Mouse (Mus musculus) G1E (cell line): ENCODE data around the gene Hmga1b. TPM values are rescaled to one million over a fixed set of nuclear protein-coding genes. Genes with fewer than 3 reads are reported as not detected.

Experiments
- ATAC-seq: 2 replicates; pipeline ENCODE4 v1.8.0; 2016; ENCODE audit warnings: mild to moderate bottlenecking; ENCODE audit not compliant: insufficient number of reproducible peaks, poor library complexity, low FRiP score, severe bottlenecking; ENCODE audit errors: extremely low read depth
- DNase-seq: peaks from one replicate; pipeline ENCODE4 v3.0.0; 2012; ENCODE audit warnings: low spot score
- H3K27me3 ChIP-seq: 2 replicates; pipeline ENCODE4 v1.6.1; 2012; ENCODE audit warnings: mild to moderate bottlenecking, low read length, inconsistent platforms; ENCODE audit not compliant: insufficient read depth
- H3K36me3 ChIP-seq: replicated peaks from 2 replicates; pipeline ENCODE3; 2012; ENCODE audit warnings: mild to moderate bottlenecking, inconsistent platforms
- H3K4me1 ChIP-seq: 2 replicates; pipeline ENCODE4 v1.6.1; 2012; ENCODE audit warnings: low read depth, low read length, inconsistent platforms, mixed read lengths; ENCODE audit not compliant: insufficient read depth
- H3K4me3 ChIP-seq: 2 replicates; pipeline ENCODE4 v1.5.1; 2012; ENCODE audit warnings: low read depth, mild to moderate bottlenecking, inconsistent platforms, low read length, moderate library complexity, mixed read lengths
- H3K9me3 ChIP-seq: replicated peaks from 2 replicates; pipeline ENCODE4 v1.6.1; 2012; ENCODE audit warnings: inconsistent platforms
- CTCF ChIP-seq: IDR thresholded peaks from 2 replicates; pipeline ENCODE4 v1.5.1; 2012; ENCODE audit warnings: low read depth, low read length, inconsistent platforms, mixed read lengths
- GATA1 ChIP-seq: IDR thresholded peaks from 2 replicates; pipeline ENCODE4 v1.6.1; 2012; ENCODE audit warnings: borderline replicate concordance, low read length, inconsistent platforms, mixed read lengths
- GATA2 ChIP-seq: IDR thresholded peaks from 2 replicates; pipeline ENCODE4 v1.6.1; 2012; ENCODE audit warnings: low read depth, low read length, inconsistent platforms, borderline replicate concordance
- POLR2AphosphoS5 ChIP-seq: IDR thresholded peaks from 2 replicates; pipeline ENCODE4 v1.6.1; 2012; ENCODE audit warnings: low read depth, low read length, inconsistent platforms; ENCODE audit not compliant: insufficient replicate concordance
- TAL1 ChIP-seq: conservative IDR thresholded peaks from 2 replicates; pipeline ENCODE4 v1.6.1; 2012; ENCODE audit warnings: low read depth, low read length, inconsistent platforms, mixed read lengths
- polyA plus RNA-seq: library from polyadenylated mRNA; stranded (reverse); fragments of >175 nt; gene quantifications from 2 replicates; pipeline ENCODE4 v1.2.3, GENCODE M21; 2012
- total RNA-seq, 2 experiments: library from RNA; stranded (forward) in 1 of 2; stranded (reverse) in 1 of 2; fragments of 200-1000 nt in 1 of 2; fragments of >200 nt in 1 of 2; fragmentation: Nextera tagmentation in 1 of 2; gene quantifications; 2 replicates each; pipeline ENCODE4 v1.2.3; 2014 to 2017

The Hmga1b gene
- total and polyA plus RNA-seq, 3 experiments = 114 to 2,501 (median 568) TPM

DNA sequence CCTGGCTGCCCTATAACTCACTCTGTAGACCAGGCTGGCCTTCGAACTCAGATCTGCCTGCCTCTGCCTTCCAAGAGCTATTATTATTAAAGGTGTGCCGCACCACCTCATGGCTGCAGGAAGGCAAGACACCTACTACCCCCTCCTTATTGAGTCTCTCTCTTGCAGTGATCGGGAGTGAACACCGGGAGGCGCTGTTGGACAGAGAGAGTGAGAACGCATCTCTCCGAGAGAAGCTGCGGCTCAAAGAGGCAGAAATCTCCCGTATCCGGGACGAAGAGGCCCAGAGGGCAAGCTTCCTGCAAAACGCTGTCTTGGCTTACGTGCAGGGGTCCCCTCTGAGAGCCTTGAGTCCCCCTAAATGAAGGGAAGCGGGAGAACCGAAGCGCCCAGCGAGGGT is 42.1 kb upstream of the Hmga1b start:
- Histone ChIP-seq H3K4me1 (peaks cover 25% of the 10 kb centered on the region), H3K36me3 (peaks cover 74% of the 10 kb centered on the region), H3K4me3 (no peak overlapping the region), H3K9me3 (no peaks in the 10 kb centered on the region), H3K27me3 (peaks cover 23% of the 10 kb centered on the region)
- no peak; the same call in 1 of the 2 replicates for ATAC-seq
- no peak for TF ChIP-seq TAL1
- TF ChIP-seq CTCF = peak; percentile 59
- peak; percentile 61 for DNase-seq

DNA sequence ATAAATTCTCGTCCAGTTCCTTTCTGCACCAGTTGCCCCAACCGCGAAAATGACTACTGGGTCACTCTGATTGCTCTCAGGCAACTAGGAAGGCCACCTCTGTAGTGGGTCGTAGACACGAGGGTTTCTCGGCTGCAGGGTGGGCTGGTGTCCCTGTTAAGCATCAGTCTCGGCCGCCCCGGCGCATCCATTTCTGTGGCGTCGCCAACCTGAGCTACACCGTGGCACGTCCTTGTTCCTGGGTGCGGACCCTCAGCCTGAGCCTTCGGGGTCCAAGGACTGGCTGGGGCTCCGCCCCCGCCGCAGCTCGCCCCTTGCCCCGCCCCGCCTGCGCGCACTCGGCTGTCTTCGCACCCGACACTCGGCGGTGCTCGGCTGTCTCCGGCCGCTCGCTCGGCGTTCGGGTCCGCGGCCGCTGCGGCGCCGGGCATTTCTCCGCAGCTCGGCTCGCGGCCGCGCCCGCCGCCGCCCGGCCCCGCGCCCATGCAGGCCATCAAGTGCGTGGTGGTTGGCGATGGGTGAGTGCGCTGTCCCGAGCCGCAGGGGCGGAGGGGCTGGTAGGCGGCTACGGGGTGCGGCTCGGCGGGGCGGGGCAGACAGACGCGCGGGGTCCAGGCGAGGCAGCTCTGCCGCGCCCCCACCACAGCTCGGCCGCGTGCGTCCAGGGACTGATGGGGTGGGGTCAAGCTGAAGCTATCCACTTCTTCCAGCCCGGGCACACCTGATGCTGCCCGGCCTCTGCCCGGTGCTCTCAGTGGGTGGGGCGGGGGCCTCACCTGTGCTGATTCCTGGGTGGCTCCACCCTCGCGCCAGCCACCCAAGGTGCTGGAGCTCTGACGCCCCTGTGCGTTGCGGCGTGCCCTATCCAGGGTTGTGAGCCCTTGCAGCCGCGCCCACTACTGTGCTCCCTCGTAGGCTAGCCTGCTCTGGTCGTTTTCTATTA is 41.2 kb upstream of the Hmga1b start, which contains the start of gene Rac3:
TSS of gene Rac3 (plus strand) at position 347 of the 943 bp plus-strand sequence.
- H3K36me3 ChIP-seq = peaks cover 74% of the 10 kb centered on the region
- no peaks in the 10 kb centered on the region for H3K9me3 ChIP-seq
- ATAC-seq (no peak), DNase-seq (no peak)
- H3K4me1 ChIP-seq = peaks cover 27% of the 10 kb centered on the region
- H3K27me3 ChIP-seq = peaks cover 27% of the 10 kb centered on the region
- H3K4me3 ChIP-seq = peak within 1 kb of the TSS; percentile 65; the same call in 1 of the 2 replicates
- TF ChIP-seq GATA1 = no peak
- no peak for TF ChIP-seq CTCF
- no peak for TF ChIP-seq GATA2
- no peak for TF ChIP-seq TAL1
- no peak for TF ChIP-seq POLR2AphosphoS5

DNA sequence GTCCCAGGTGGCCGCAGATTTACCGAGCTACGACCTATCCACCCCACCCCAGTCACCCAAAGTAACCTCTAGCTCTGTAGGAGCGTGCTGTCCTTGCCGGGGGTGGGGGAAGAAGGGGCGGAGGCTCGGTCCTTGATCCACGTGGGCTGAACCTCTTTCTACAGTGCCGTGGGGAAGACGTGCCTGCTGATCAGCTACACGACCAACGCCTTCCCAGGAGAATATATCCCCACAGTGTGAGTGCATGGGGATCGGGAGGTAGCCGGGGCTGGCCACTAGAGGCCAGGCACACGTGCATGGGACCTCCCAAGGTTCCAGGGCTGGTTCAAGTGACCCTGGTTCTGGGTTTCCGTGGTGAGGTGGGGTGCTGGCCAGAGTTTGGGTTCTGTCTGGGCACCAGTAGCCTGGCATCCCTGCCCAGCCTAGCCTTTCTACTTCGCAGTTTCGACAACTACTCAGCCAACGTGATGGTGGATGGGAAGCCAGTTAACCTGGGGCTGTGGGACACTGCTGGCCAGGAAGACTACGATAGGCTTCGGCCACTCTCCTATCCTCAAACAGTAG is 40.4 kb upstream of the Hmga1b start:
- no peak for DNase-seq
- Histone ChIP-seq H3K4me3 (peak overlapping the region; percentile 65; the same call in 1 of the 2 replicates), H3K9me3 (no peaks in the 10 kb centered on the region), H3K27me3 (peaks cover 27% of the 10 kb centered on the region), H3K36me3 (peaks cover 67% of the 10 kb centered on the region), H3K4me1 (peaks cover 35% of the 10 kb centered on the region)
- TF ChIP-seq GATA1 = no peak
- TF ChIP-seq CTCF = no peak
- TF ChIP-seq GATA2 = no peak
- TF ChIP-seq POLR2AphosphoS5 = no peak
- no peak for ATAC-seq

DNA sequence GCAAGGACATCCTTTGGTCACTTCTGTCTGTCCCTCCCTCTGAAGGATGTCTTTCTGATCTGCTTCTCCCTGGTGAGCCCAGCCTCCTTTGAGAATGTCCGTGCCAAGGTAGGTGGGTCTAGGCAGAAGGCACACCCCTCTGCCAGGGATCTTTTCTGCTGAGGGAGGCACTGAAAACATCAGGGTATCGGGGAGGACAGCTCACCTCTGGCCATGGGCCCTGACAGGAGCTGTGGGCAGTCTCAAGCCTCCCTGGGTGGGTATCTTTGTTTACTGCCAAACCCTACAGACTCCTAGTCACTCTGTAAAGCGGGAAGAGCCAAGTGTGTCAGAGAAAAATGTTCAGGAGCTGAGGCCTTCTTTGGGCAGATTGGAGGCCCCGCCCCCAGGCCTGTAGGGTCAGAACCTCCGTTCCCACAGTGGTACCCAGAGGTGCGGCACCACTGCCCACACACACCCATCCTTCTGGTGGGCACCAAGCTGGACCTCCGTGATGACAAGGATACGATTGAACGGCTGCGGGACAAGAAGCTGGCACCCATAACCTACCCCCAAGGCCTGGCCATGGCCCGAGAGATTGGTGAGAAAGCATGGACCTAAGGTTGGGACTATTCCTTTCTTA is 39.7 kb upstream of the Hmga1b start:
- ATAC-seq = no peak
- H3K36me3 ChIP-seq = peaks cover 60% of the 10 kb centered on the region
- TF ChIP-seq TAL1 (no peak), CTCF (no peak), GATA2 (no peak), POLR2AphosphoS5 (no peak), GATA1 (no peak)
- peaks cover 36% of the 10 kb centered on the region for H3K4me1 ChIP-seq
- H3K4me3 ChIP-seq = no peak overlapping the region
- no peaks in the 10 kb centered on the region for H3K9me3 ChIP-seq
- no peak for DNase-seq
- H3K27me3 ChIP-seq = peaks cover 27% of the 10 kb centered on the region

- H3K4me1 ChIP-seq = peaks cover 36% of the 10 kb centered on the region
- H3K36me3 ChIP-seq = peaks cover 53% of the 10 kb centered on the region
- TF ChIP-seq TAL1 (no peak), GATA2 (no peak)
- peaks cover 29% of the 10 kb centered on the region for H3K27me3 ChIP-seq
- no peak overlapping the region for H3K4me3 ChIP-seq
- no peak for ATAC-seq
- no peaks in the 10 kb centered on the region for H3K9me3 ChIP-seq
- DNase-seq = no peak
Measured at GRCm38 (mm10) chr11:120723509-120723908, 39.1 kb upstream of the Hmga1b start.

DNA sequence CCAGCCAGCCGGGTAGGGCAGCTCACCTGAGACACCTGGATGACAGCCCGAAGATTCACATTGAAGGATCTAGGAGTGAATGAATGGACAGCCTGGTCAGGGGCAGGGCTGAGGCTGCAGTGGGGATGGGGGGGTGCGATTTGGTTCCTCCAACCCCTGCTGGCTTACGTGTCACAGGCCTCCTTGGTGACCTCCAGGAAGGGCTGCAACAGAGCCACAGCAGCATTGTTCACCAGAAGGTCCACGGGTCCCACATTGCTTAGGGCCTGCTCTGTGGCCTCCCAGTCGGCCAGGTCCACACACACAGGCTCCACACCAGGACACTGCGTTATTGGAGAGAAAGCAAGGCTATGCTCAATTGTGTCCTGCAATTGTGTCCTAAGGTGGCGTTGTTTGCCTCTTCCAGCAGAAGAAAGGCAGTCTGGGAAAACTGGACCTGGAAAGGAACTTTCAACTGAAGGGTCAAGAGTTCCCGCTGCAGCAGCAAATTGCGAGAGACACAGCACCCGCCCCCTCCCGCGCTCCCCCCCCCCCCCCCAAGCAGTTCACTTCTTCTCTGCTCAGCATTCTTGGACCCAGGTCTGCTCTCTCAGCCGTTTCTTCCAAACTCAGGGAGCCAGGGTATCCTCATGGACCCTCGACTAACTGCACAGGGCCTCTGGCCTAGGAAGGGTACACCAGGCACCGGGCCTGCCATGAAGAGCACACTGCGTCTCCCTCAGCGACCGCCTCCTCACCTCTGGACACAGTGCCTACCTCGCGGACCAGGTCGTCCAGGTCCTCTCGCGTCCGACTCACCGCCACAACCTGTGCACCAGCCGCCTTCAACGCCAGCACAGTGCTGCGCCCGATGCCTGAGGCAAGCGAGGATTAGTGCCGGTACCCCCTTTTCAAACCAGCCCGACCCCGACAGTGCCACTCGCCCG is 36.1 kb upstream of the Hmga1b start:
- no peak for ATAC-seq
- Histone ChIP-seq H3K9me3 (peaks cover 2% of the 10 kb centered on the region; the same call in 1 of the 2 replicates), H3K4me1 (peaks cover 31% of the 10 kb centered on the region), H3K4me3 (peak overlapping the region; percentile 74), H3K36me3 (peaks cover 26% of the 10 kb centered on the region), H3K27me3 (peaks cover 45% of the 10 kb centered on the region)
- no peak for TF ChIP-seq CTCF
- TF ChIP-seq GATA1 = no peak
- no peak for TF ChIP-seq TAL1
- no peak for TF ChIP-seq POLR2AphosphoS5
- TF ChIP-seq GATA2 = no peak
- no peak for DNase-seq
